Mouse (Mus musculus): ENCODE measurements around the gene BC049762. TPM values are rescaled to one million over a fixed set of nuclear protein-coding genes. Genes with fewer than 3 reads are reported as not detected.

BC049762 gene
- polyA plus RNA-seq, 1 experiment = not detected

GRCm38 (mm10) chr11:51274418-51274817 is 11.6 kb upstream of the BC049762 start:
- H3K9me3 ChIP-seq (replicated peaks; ENCODE audit: control insufficient read depth, insufficient read depth, low read length, poor library complexity, severe bottlenecking) = no peaks in the 10 kb centered on the region
- TF ChIP-seq POLR2A (IDR thresholded peaks at IDR 0.05; ENCODE audit: insufficient read depth, low read length) = no peak
- TF ChIP-seq CTCF (IDR thresholded peaks at IDR 0.05; ENCODE audit: low read depth, low read length) = no peak
- no peak for TF ChIP-seq EP300 (IDR thresholded peaks at IDR 0.05; ENCODE audit: insufficient read depth, low read depth, low read length)
- no peaks in the 10 kb centered on the region for H3K4me1 ChIP-seq (ENCODE audit: control insufficient read depth, insufficient read depth, low read length)
- H3K27ac ChIP-seq (ENCODE audit: insufficient read depth, low read length) = no peak overlapping the region
- no peak overlapping the region for H3K4me3 ChIP-seq (ENCODE audit: low read depth, low read length)
- no peaks in the 10 kb centered on the region for H3K27me3 ChIP-seq (ENCODE audit: control insufficient read depth, insufficient read depth, low read length, poor library complexity, severe bottlenecking)
- no peak overlapping the region for H3K9ac ChIP-seq (ENCODE audit: low read depth, poor library complexity, severe bottlenecking)
- H3K36me3 ChIP-seq (ENCODE audit: control insufficient read depth, insufficient read depth, low read length, poor library complexity, severe bottlenecking) = peaks cover 60% of the 10 kb centered on the region

DNA sequence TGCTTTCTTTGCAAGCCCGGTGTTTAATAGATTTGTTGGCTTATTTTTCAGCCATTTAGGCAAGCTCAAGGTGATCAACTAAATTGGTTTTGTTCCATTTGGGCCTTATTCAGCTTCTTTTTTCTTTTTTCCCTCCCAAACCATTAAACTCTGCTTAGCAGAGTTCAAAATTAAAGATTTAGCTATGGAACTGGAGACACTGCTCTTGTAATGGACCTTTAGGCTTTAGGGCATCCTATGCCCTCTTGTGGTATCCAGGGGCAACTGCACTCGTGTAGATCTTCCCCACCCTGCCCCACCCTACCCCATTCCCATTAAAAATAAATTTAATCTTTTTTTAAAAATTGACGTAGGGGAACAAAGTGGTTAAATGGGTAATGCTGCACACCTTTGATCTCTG is 2.5 kb upstream of the BC049762 start:
- no peaks in the 10 kb centered on the region for H3K4me1 ChIP-seq (ENCODE audit: control insufficient read depth, insufficient read depth, low read length)
- TF ChIP-seq CTCF (IDR thresholded peaks at IDR 0.05; ENCODE audit: low read depth, low read length) (peak; percentile 20), EP300 (IDR thresholded peaks at IDR 0.05; ENCODE audit: insufficient read depth, low read depth, low read length) (no peak), POLR2A (IDR thresholded peaks at IDR 0.05; ENCODE audit: insufficient read depth, low read length) (no peak)
- H3K27ac ChIP-seq (ENCODE audit: insufficient read depth, low read length) = no peak overlapping the region
- H3K27me3 ChIP-seq (ENCODE audit: control insufficient read depth, insufficient read depth, low read length, poor library complexity, severe bottlenecking) = no peaks in the 10 kb centered on the region
- no peak overlapping the region for H3K4me3 ChIP-seq (ENCODE audit: low read depth, low read length)
- H3K9ac ChIP-seq (ENCODE audit: low read depth, poor library complexity, severe bottlenecking) = 0 out of 2 replicates have a peak overlapping the region, but pooled peaks have one; percentile 30
- H3K36me3 ChIP-seq (ENCODE audit: control insufficient read depth, insufficient read depth, low read length, poor library complexity, severe bottlenecking) = peaks cover 12% of the 10 kb centered on the region
- no peaks in the 10 kb centered on the region for H3K9me3 ChIP-seq (replicated peaks; ENCODE audit: control insufficient read depth, insufficient read depth, low read length, poor library complexity, severe bottlenecking)

- TF ChIP-seq EP300 (IDR thresholded peaks at IDR 0.05; ENCODE audit: insufficient read depth, low read depth, low read length) (no peak), POLR2A (IDR thresholded peaks at IDR 0.05; ENCODE audit: insufficient read depth, low read length) (no peak), CTCF (IDR thresholded peaks at IDR 0.05; ENCODE audit: low read depth, low read length) (no peak)
- H3K9ac ChIP-seq (ENCODE audit: low read depth, poor library complexity, severe bottlenecking) = peak overlapping the region; percentile 30
- peaks cover 9% of the 10 kb centered on the region; the same call in 1 of the 2 replicates for H3K36me3 ChIP-seq (ENCODE audit: control insufficient read depth, insufficient read depth, low read length, poor library complexity, severe bottlenecking)
- no peaks in the 10 kb centered on the region for H3K4me1 ChIP-seq (ENCODE audit: control insufficient read depth, insufficient read depth, low read length)
- H3K27ac ChIP-seq (ENCODE audit: insufficient read depth, low read length) = peak overlapping the region; percentile 26; the same call in 1 of the 2 replicates
- no peaks in the 10 kb centered on the region for H3K9me3 ChIP-seq (replicated peaks; ENCODE audit: control insufficient read depth, insufficient read depth, low read length, poor library complexity, severe bottlenecking)
- H3K27me3 ChIP-seq (ENCODE audit: control insufficient read depth, insufficient read depth, low read length, poor library complexity, severe bottlenecking) = no peaks in the 10 kb centered on the region
- H3K4me3 ChIP-seq (ENCODE audit: low read depth, low read length) = peak overlapping the region; percentile 48
Observed at GRCm38 (mm10) chr11:51264352-51264751, 1.5 kb upstream of the BC049762 start.

- TF ChIP-seq CTCF (IDR thresholded peaks at IDR 0.05; ENCODE audit: low read depth, low read length) (no peak), POLR2A (IDR thresholded peaks at IDR 0.05; ENCODE audit: insufficient read depth, low read length) (no peak), EP300 (IDR thresholded peaks at IDR 0.05; ENCODE audit: insufficient read depth, low read depth, low read length) (no peak)
- H3K9ac ChIP-seq (ENCODE audit: low read depth, poor library complexity, severe bottlenecking) = peak overlapping the region; percentile 78
- H3K36me3 ChIP-seq (ENCODE audit: control insufficient read depth, insufficient read depth, low read length, poor library complexity, severe bottlenecking) = peaks cover 9% of the 10 kb centered on the region; the same call in 1 of the 2 replicates
- H3K27me3 ChIP-seq (ENCODE audit: control insufficient read depth, insufficient read depth, low read length, poor library complexity, severe bottlenecking) = no peaks in the 10 kb centered on the region
- H3K4me1 ChIP-seq (ENCODE audit: control insufficient read depth, insufficient read depth, low read length) = no peaks in the 10 kb centered on the region
- H3K4me3 ChIP-seq (ENCODE audit: low read depth, low read length) = peak overlapping the region; percentile 79
- no peaks in the 10 kb centered on the region for H3K9me3 ChIP-seq (replicated peaks; ENCODE audit: control insufficient read depth, insufficient read depth, low read length, poor library complexity, severe bottlenecking)
- H3K27ac ChIP-seq (ENCODE audit: insufficient read depth, low read length) = no peak overlapping the region
Observed at GRCm38 (mm10) chr11:51263286-51263831, 513 bp upstream of the BC049762 start.

- TF ChIP-seq EP300 (IDR thresholded peaks at IDR 0.05; ENCODE audit: insufficient read depth, low read depth, low read length) (no peak), POLR2A (IDR thresholded peaks at IDR 0.05; ENCODE audit: insufficient read depth, low read length) (no peak), CTCF (IDR thresholded peaks at IDR 0.05; ENCODE audit: low read depth, low read length) (no peak)
- Histone ChIP-seq H3K9ac (ENCODE audit: low read depth, poor library complexity, severe bottlenecking) (peak within 1 kb of the TSS; percentile 21; the same call in 1 of the 2 replicates), H3K36me3 (ENCODE audit: control insufficient read depth, insufficient read depth, low read length, poor library complexity, severe bottlenecking) (peaks cover under 1% of the 10 kb centered on the region; the same call in 1 of the 2 replicates), H3K9me3 (replicated peaks; ENCODE audit: control insufficient read depth, insufficient read depth, low read length, poor library complexity, severe bottlenecking) (no peaks in the 10 kb centered on the region), H3K27ac (ENCODE audit: insufficient read depth, low read length) (0 out of 2 replicates have a peak within 1 kb of the TSS, but pooled peaks have one; percentile 7), H3K4me3 (ENCODE audit: low read depth, low read length) (peak within 1 kb of the TSS; percentile 43), H3K4me1 (ENCODE audit: control insufficient read depth, insufficient read depth, low read length) (no peaks in the 10 kb centered on the region), H3K27me3 (ENCODE audit: control insufficient read depth, insufficient read depth, low read length, poor library complexity, severe bottlenecking) (no peaks in the 10 kb centered on the region)
Observed at GRCm38 (mm10) chr11:51261680-51262219, 1.1 kb downstream of the BC049762 start, which contains the start of gene Clk4. TSS of gene Clk4 (plus strand) at chr11:51261730.

GRCm38 (mm10) chr11:51257006-51257405 is 5.8 kb downstream of the BC049762 start:
- no peak overlapping the region for H3K4me3 ChIP-seq (ENCODE audit: low read depth, low read length)
- H3K9me3 ChIP-seq (replicated peaks; ENCODE audit: control insufficient read depth, insufficient read depth, low read length, poor library complexity, severe bottlenecking) = no peaks in the 10 kb centered on the region
- no peaks in the 10 kb centered on the region for H3K36me3 ChIP-seq (ENCODE audit: control insufficient read depth, insufficient read depth, low read length, poor library complexity, severe bottlenecking)
- no peak overlapping the region for H3K9ac ChIP-seq (ENCODE audit: low read depth, poor library complexity, severe bottlenecking)
- no peaks in the 10 kb centered on the region; the same call in none of the 2 replicates for H3K27me3 ChIP-seq (ENCODE audit: control insufficient read depth, insufficient read depth, low read length, poor library complexity, severe bottlenecking)
- TF ChIP-seq EP300 (IDR thresholded peaks at IDR 0.05; ENCODE audit: insufficient read depth, low read depth, low read length) = no peak
- TF ChIP-seq POLR2A (IDR thresholded peaks at IDR 0.05; ENCODE audit: insufficient read depth, low read length) = no peak
- no peak overlapping the region for H3K27ac ChIP-seq (ENCODE audit: insufficient read depth, low read length)
- no peaks in the 10 kb centered on the region for H3K4me1 ChIP-seq (ENCODE audit: control insufficient read depth, insufficient read depth, low read length)

Measured in ES-Bruce4 (cell line).